Mouse (Mus musculus): ENCODE measurements around the gene Sult1a1.

DNA sequence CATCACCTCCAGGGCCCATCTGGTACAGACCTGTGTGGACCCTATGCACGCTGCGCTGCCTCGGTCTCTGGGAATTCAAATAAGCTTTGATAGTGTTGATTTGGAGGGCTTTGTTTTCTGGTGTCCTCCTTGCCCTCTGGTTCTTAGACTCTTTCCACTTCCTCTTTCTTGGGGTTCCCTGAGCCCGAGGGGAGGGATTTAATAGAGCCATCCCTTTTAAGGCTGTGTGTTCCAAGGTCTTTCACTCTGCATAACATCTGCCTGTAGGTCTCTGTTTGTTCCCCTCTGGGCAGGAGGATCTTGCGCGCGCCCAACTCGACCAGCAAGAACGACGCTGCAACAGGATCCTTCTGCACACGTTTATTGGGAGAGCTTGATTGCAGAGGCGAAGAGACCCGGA is 45.4 kb upstream of the Sult1a1 start:
- no peak for TF ChIP-seq CTCF (IDR thresholded peaks at IDR 0.05; ENCODE audit: low read depth)
- no peak for TF ChIP-seq EP300 (IDR thresholded peaks at IDR 0.05; ENCODE audit: low read depth)

Data from liver, embryonic 14.5 days (tissue).